Mouse (Mus musculus) frontal cortex, adult 2 months (tissue): ENCODE measurements around the gene Bloc1s4. TPM values are rescaled to one million over a fixed set of nuclear protein-coding genes. Genes with fewer than 3 reads are reported as not detected.

Source experiments
- DNase-seq, 2 experiments: peaks; one replicate each; pipeline ENCODE4 v3.0.0; 2022; ENCODE audit warnings: low spot score in 1 of 2; ENCODE audit errors: extremely low spot score in 1 of 2
- polyA plus RNA-seq: library from polyadenylated mRNA; depleted of rRNA; stranded (reverse); fragments of >200 nt; gene quantifications from 2 replicates; pipeline ENCODE4 v1.2.3, GENCODE M21; 2012

The Bloc1s4 gene
- polyA plus RNA-seq, 1 experiment, result 24.0 TPM

- peak; percentile 33 to 95 for DNase-seq
Measured at GRCm38 (mm10) chr5:36742126-36742848, 6.2 kb downstream of the Bloc1s4 start.

- DNase-seq, result peak in 1 of 2 experiments; percentile 46
Measured at GRCm38 (mm10) chr5:36739829-36740228, 8.6 kb downstream of the Bloc1s4 start.

GRCm38 (mm10) chr5:36738799-36739615, 9.4 kb downstream of the Bloc1s4 start:
- peak; percentile 64 to 72 for DNase-seq

- no peak for DNase-seq
Measured at GRCm38 (mm10) chr5:36737765-36738164, 10.7 kb downstream of the Bloc1s4 start.

- DNase-seq, result no peak
Measured at GRCm38 (mm10) chr5:36736009-36736408, 12.4 kb downstream of the Bloc1s4 start.

GRCm38 (mm10) chr5:36735106-36735505, 13.3 kb downstream of the Bloc1s4 start:
- DNase-seq, result no peak

GRCm38 (mm10) chr5:36733405-36733804, 15.0 kb downstream of the Bloc1s4 start:
- DNase-seq, result no peak

GRCm38 (mm10) chr5:36731901-36732652, 16.4 kb downstream of the Bloc1s4 start:
- DNase-seq, result no peak

- no peak for DNase-seq
Measured at GRCm38 (mm10) chr5:36730689-36731088, 17.8 kb downstream of the Bloc1s4 start.

GRCm38 (mm10) chr5:36729923-36730322, 18.5 kb downstream of the Bloc1s4 start:
- DNase-seq, result no peak

GRCm38 (mm10) chr5:36729086-36729473, 19.4 kb downstream of the Bloc1s4 start:
- no peak for DNase-seq

- no peak for DNase-seq
Measured at GRCm38 (mm10) chr5:36728403-36729085, 19.9 kb downstream of the Bloc1s4 start.

GRCm38 (mm10) chr5:36727776-36728175, 20.7 kb downstream of the Bloc1s4 start:
- no peak for DNase-seq

- no peak for DNase-seq
Measured at GRCm38 (mm10) chr5:36727136-36727535, 21.3 kb downstream of the Bloc1s4 start.

GRCm38 (mm10) chr5:36726387-36726801, 22.1 kb downstream of the Bloc1s4 start:
- no peak for DNase-seq

- no peak for DNase-seq
Measured at GRCm38 (mm10) chr5:36725861-36726260, 22.6 kb downstream of the Bloc1s4 start.

- no peak for DNase-seq
Measured at GRCm38 (mm10) chr5:36724274-36724673, 24.2 kb downstream of the Bloc1s4 start.

- DNase-seq, result no peak
Measured at GRCm38 (mm10) chr5:36723356-36723755, 25.1 kb downstream of the Bloc1s4 start.

- DNase-seq, result no peak
Measured at GRCm38 (mm10) chr5:36722415-36722856, 26.0 kb downstream of the Bloc1s4 start.

- peak in 1 of 2 experiments; percentile 37 for DNase-seq
Measured at GRCm38 (mm10) chr5:36720710-36721375, 27.6 kb downstream of the Bloc1s4 start.
